Mouse (Mus musculus) gastrocnemius, adult 8-10 months (tissue): ENCODE measurements around the gene Tcf3. TPM values are rescaled to one million over a fixed set of nuclear protein-coding genes. Genes with fewer than 3 reads are reported as not detected.

Experiments
- DNase-seq, 2 experiments: peaks; one replicate each; pipeline ENCODE4 v3.0.0; 2022; ENCODE audit warnings: low spot score in 2 of 2
- total RNA-seq, 4 experiments: library from RNA; stranded (reverse); gene quantifications; 2 replicates each; pipeline ENCODE4 v1.2.4; 2022

Tcf3 gene
- total RNA-seq, 4 experiments from 2014 or later, result 9.9 to 13.1 (median 10.8) TPM

DNA sequence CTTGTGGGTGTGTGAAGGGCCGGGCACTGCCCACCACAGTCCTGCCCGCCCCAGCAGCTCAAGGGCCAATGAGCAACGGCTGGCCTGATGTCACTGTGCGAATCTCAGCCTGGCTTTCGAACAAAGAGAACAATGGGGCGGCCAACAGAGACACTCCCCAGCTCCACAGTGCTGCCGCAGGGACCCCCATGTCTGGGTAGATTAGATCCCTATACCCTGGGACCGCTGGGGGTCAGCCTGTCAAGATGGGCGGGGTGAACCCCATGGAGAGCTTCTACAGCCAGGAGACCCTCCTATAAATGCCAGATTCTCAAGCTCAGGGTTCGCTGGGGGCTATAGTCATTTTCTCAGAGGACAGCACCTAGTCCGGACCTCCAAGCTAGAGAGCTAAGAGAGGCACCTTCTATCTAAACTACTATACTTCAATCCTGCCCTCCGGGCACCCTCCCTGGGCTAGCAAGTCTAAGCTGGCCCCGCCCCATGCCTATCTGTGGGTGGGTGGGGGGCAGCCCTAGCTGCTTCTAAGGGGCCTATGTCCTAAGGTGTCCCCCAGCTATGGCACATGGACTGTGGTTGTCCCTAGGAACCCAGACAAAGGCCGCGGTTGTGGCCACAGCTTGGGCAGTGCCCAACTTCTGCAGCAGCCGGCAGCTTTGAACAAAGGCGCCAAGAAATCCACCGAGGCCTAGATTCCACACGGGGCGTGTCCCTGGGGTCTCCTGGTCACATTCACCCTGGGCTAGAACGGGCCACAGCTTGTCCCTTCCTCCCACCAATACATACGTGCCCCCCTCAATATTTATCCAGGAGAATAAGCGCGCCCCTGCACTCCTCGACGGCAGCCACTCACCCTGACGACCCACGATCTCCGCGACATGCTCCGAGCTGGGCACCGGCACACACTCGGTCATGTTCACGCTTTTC, 47.4 kb downstream of the Tcf3 start:
- no peak for DNase-seq

- no peak for DNase-seq
Measured at GRCm38 (mm10) chr10:80385310-80385709, 48.1 kb downstream of the Tcf3 start.

DNA sequence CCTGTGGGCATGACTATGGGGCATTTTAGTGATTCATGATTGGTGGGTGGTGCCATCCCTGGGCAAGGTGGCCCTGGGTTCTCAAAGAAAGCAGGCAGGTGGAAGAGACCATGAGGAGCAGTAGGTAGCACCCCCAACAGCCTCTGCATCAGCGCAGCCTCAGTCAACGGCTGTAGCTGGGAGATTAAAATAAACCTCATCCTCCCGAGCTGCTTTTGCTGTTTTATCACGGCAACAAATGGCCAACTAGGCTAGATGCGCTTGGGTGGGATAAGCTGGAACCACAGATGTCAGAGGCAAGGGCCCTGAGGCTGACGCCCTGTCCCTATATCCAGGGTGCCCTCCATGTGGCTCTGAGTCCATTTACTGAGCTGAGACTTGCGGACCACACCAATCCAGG, 48.7 kb downstream of the Tcf3 start:
- no peak for DNase-seq

DNA sequence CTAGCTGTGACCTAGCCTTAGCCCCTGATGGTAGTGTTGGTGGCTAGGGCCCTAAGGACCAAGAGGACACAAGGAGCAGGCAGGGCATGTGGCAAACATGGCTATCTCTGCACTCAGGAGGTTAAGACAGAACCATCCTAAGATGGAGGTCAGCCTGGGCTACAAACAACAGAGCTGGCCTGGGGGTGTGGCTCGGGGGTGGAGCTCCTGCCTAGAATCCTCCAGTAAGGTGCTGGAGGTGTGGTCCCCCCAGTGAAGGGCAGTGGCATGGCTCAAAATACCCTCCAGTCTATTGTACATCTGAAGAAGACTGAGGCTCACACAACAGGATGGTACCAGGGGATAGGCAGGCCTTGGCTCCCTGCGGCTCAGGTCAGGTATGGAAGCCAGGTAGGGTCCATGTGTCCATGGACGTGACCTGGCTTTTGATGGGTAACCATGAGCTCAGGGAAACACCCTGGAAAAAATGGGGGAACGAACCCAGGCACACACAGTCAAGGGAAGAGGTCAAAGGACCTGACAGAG, 49.3 kb downstream of the Tcf3 start:
- DNase-seq, result no peak

DNA sequence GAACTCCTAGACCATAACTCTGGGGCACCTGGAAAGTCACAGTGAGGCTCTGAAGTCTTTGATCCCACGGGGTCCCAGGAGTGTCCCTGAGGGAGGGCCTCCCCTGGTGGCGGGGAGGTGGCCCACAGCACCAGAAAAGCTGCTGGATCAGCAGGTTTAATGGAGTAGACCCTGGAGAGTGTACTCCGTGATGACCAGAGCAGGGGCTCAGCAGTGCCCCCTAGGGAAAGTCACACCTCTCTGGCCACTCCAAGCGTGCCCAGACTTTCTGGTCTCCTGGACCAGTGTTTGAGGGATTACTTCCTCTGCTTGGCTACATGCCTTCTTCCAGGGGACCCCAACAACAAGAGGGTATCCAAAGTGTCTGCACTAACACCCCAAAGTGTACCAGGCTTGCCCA, 50.0 kb downstream of the Tcf3 start:
- no peak for DNase-seq

DNA sequence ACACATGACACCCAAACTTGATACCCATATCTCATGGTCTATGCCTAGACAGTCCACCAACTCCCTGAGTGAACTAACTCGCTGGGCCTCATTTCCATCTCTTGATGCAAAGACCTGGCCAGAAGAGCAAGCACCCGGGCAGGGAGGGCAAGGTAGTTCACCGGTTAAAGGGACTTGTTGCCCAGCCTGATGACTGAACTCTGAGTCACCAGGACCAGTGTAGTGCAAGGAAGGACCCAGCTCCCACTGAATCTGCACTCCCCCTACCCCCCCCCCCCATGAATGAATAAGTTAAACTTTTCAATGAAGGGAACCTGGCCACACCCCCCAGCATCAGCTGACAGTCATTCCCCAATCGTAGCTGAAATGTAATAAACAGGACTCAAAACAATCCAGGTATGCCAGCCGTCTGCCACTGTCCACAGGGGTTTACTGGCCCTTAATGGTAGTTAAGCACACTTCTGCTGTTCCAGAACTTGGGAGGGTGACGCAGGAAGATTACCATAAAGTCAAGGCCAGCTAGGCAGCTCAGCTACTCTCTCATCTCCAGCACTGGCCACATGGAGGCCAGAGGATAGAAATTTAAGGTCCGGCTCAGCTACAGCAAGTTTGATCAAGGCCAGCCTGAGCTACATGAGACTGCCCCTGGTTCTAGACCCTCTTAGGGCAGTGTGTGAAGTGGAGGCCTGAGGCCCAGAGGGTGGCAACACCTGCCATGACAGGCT, 50.6 kb downstream of the Tcf3 start:
- no peak for DNase-seq

GRCm38 (mm10) chr10:80377716-80378115, 55.7 kb downstream of the Tcf3 start:
- no peak for DNase-seq

DNA sequence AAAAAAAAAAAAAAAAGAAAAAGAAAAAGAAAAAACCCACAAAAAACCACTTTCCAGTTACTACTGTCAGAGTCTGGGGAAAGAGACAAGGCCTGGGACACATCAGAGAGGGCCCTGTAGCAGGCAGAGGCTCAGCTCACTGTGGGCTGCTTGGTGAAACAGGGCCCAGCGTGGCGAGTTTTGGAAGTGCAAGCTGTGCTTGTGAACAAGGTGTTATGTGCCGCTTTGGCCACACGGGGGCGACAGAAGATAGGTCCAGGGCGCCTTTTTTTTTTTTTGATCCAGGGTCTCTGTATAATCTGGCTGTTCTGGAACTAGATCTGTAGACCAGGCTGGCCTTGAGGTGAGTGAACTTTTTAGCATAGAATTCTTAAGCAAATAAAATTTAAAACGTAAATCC, 57.3 kb downstream of the Tcf3 start:
- peak; percentile 77 to 85 for DNase-seq

GRCm38 (mm10) chr10:80374063-80374462, 59.4 kb downstream of the Tcf3 start:
- peak; percentile 48 to 49 for DNase-seq

DNA sequence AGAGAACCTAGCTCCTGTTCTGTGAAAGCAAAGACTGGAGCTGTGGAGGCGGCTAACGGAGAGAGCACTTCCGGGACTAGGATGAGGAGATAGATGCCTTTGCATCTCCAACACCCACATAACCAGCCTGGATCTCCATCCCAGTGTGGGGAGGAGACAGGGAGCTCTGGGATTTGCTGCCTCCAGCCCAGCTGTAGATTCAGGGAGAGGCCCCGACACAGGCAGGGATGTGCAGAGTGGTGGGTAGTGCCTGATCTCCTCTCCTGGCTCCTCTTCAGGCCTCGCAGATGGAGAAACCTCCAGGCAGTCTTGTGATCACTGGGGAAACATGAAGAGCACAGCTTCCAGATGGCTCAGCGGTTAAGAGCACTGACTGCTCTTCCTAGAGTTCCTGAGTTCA, 60.7 kb downstream of the Tcf3 start:
- DNase-seq, result no peak

DNA sequence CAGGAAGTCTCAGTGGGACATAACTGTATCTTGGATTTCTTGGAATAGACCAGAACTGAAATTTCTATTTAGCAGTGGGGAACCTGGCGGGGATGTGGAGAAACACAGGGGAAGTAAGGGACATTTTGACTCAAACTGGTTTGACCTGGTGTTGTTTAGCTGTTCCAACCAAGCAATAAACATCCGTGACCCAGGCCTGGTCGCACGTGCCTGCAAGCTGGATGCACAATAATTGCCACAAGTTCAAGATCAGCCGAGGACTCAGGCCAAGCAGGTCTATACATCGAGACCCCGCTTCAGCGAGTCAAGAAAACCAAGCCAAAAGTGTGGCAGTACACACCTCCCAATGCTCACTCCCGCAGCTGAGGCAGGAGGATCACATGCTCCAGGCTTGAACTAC, 61.5 kb downstream of the Tcf3 start:
- DNase-seq, result no peak

GRCm38 (mm10) chr10:80371411-80371966, 62.0 kb downstream of the Tcf3 start:
- no peak for DNase-seq

- no peak for DNase-seq
Measured at GRCm38 (mm10) chr10:80369995-80370747, 63.3 kb downstream of the Tcf3 start.

- DNase-seq, result no peak
Measured at GRCm38 (mm10) chr10:80368392-80368791, 65.1 kb downstream of the Tcf3 start.

- DNase-seq, result no peak
Measured at GRCm38 (mm10) chr10:80367954-80368353, 65.5 kb downstream of the Tcf3 start.

DNA sequence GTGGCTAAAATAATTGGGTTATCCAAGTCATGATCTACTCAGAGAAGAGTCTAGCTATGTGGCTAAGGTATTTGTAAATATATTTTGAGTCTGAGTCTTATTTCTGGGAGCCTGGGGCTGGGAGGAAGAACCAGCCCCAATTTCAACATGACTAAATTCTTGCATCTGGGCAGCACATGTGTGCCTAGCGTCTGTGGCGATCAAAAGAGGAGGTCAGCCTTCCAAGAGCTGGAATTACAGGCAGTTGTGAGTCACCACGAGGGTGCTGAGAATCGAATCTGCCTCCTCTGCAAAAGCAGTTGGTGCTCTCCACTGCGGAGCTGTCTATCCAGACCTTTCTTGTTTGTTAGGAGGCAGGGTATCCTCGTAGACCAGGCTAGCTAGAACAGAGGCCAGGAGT, 67.7 kb downstream of the Tcf3 start:
- DNase-seq, result no peak

DNA sequence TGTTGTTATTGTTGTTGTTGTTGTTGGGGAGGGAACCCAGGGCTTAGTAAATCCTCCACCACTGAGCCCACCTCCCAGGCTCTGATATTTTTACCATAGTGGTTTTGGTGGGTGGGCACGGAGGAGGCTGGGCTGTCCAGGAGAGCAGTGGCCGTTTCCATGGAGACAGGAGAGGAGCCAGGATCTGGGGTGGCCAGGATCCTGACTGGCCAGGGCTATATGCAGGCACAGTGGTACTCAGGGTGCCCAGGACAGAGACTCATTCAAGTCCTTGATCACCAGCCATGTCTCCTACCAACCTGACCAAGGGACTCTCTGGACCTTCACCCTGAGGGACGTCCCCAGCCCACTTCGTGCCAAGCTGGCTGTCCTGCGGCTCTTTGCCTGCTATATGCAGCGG, 69.7 kb downstream of the Tcf3 start:
- DNase-seq, result no peak
